Mouse (Mus musculus): Measurements from ENCODE around the gene Nptx1. TPM values are rescaled to one million over a fixed set of nuclear protein-coding genes. Genes with fewer than 3 reads are reported as not detected.
A peak's percentile ranks its signal among the peaks of the same experiment; 100 is the strongest.

The Nptx1 gene
- polyA plus RNA-seq, 1 experiment from 2014 or later = 0.59 TPM

DNA sequence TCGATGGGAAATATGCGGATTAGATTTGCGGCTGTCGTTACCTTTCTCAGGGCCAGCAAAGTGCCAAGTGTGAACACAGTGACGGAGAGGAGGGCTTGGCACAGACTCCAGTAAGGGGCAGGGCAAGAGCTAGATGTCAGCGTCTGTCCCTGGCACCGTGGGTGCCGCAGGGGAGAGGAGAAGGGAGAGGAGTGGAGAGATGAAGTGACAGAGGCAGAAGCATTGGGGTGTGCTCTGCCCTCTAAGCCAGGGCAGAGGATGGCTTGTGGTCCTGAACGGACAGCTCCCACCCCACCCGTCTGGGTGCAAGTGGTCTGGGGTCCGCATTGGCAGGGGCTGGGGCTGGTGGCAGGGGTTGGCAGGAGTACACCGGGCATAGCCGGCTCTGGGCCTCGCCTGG is 7.6 kb downstream of the Nptx1 start:
- H3K4me2 ChIP-seq = no peak overlapping the region
- no peaks in the 10 kb centered on the region for H3K36me3 ChIP-seq
- no peaks in the 10 kb centered on the region for H3K9me3 ChIP-seq
- no peak overlapping the region for H3K4me3 ChIP-seq (replicated peaks)
- no peak for ATAC-seq (ENCODE audit: insufficient read depth, low FRiP score, low read depth)
- H3K27me3 ChIP-seq (replicated peaks) = peaks cover 36% of the 10 kb centered on the region
- WGBS = 34% methylated on average over 14 of the region's 14 CpGs
- no peak overlapping the region for H3K27ac ChIP-seq
- no peaks in the 10 kb centered on the region for H3K4me1 ChIP-seq
- H3K9ac ChIP-seq = no peak overlapping the region

DNA sequence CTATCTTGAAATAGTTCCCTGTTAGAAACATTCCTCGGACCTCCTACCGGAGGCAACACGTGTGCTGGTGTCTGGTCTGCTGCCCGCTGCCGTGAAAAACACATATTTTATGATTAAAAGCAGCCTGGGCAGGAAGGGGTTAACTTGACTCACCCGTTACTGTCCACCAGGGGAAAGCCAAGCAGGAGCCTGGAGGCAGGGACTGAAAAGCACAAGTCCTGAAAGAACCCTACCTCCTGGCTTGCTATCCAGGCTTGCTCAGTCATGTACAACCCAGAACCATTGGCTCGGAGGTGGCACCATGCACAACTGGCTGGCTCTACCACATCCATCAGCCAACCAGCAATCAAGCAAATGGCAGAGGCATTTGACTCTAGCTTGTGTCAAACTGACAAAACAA is 13.8 kb downstream of the Nptx1 start:
- no peak overlapping the region for H3K4me2 ChIP-seq
- H3K4me1 ChIP-seq = no peaks in the 10 kb centered on the region
- H3K27me3 ChIP-seq (replicated peaks) = no peaks in the 10 kb centered on the region
- H3K9ac ChIP-seq = no peak overlapping the region
- H3K9me3 ChIP-seq = no peaks in the 10 kb centered on the region
- no peaks in the 10 kb centered on the region for H3K36me3 ChIP-seq
- WGBS = 63% methylated on average over 7 of the region's 7 CpGs
- no peak overlapping the region for H3K4me3 ChIP-seq (replicated peaks)
- H3K27ac ChIP-seq = no peak overlapping the region
- ATAC-seq (ENCODE audit: insufficient read depth, low FRiP score, low read depth) = no peak

DNA sequence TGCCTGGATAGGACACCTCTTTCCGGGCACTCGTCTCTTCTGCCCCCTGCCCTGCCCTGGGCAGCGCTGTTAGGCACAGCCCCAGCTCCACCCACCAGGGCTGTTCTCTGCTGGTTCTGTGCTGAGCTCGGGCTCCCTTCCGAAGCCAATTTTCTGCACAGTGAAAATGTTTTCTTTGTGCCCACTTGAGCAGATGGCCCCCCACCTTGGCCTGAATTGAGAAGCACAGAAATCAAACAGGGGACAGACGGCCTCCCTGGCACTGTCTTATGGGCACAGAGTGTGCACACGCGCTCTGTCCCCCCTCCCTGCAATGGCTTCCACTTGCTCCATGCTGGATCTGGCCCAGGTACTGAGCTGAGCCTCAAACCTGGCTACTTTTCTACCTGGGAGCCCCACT is 15.1 kb downstream of the Nptx1 start:
- ATAC-seq (ENCODE audit: insufficient read depth, low FRiP score, low read depth) = no peak
- Histone ChIP-seq H3K27me3 (replicated peaks) (no peaks in the 10 kb centered on the region), H3K4me2 (no peak overlapping the region), H3K36me3 (no peaks in the 10 kb centered on the region), H3K9ac (no peak overlapping the region), H3K27ac (no peak overlapping the region), H3K9me3 (no peaks in the 10 kb centered on the region), H3K4me3 (replicated peaks) (no peak overlapping the region), H3K4me1 (no peaks in the 10 kb centered on the region)
- WGBS = 70% methylated on average over 8 of the region's 8 CpGs

DNA sequence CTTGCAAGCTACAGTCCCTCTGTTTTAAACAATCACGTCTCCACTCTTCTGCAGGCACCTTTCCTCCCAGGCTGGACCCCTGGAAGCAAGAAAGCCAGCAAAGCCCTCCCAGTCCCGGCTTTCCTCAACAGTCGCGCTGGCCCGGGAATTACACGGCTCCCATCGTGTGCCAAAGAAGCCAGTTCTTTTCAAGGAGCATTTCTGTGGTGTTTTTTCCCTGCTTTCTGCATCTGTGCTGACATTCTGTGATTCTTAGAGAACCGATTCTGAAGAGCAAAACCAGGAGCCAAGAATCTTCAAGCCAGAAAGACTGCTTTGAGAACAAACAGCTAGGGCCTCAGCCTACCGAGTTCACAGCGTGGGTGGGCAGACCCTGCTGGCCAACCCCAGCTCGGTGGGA is 18.6 kb downstream of the Nptx1 start:
- no peak for ATAC-seq (ENCODE audit: insufficient read depth, low FRiP score, low read depth)
- no peak overlapping the region for H3K4me2 ChIP-seq
- H3K4me1 ChIP-seq = peaks cover 6% of the 10 kb centered on the region; the same call in 1 of the 2 replicates
- no peak overlapping the region for H3K4me3 ChIP-seq (replicated peaks)
- no peaks in the 10 kb centered on the region for H3K9me3 ChIP-seq
- no peaks in the 10 kb centered on the region for H3K27me3 ChIP-seq (replicated peaks)
- WGBS = 48% methylated on average over 11 of the region's 11 CpGs
- no peak overlapping the region for H3K9ac ChIP-seq
- H3K27ac ChIP-seq = no peak overlapping the region
- H3K36me3 ChIP-seq = no peaks in the 10 kb centered on the region

DNA sequence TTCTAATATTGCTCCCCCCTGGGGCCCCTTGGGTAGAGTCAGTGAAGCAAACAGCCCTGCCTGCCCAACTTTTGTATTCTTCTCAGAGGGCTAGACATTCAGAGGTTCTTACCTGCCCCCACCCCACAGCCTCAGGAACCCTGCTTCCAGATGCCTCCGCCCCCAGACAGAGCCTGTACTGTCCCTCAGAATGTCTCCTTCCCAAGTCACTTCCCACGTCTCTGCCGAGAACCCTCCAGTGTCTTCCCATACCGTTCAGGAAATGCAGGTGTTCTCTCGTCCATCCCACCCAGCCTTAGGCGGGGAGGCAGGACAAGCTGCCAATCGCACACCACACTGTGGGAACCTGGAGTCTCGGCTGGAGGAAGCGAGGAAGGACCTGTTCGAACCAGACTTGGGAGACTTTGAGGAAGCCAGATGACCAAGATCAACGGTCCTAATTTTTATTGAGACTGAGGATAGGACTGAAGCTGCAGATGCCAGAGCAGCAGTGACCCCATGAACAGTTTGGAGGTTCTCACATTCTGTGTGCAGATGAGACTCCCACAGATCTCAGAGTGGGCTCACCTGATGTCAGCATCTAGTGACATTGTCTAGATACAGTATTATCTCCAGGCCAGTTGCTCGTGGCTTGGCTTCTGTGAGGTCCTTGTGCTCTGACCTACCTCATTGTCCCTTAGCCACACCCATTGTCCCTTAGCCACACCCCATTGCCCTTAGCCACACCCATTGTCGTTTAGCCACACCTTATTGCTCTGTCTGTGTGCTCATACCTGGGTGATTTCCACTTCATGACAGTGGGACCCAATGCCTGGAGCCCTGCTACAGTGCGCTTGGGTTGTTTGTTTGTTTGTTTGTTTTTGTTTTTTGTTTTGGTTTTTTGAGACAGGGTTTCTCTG is 21.2 kb downstream of the Nptx1 start:
- H3K4me3 ChIP-seq (replicated peaks) = no peak overlapping the region
- no peaks in the 10 kb centered on the region for H3K36me3 ChIP-seq
- peaks cover 6% of the 10 kb centered on the region; the same call in 1 of the 2 replicates for H3K4me1 ChIP-seq
- no peaks in the 10 kb centered on the region for H3K27me3 ChIP-seq (replicated peaks)
- ATAC-seq (ENCODE audit: insufficient read depth, low FRiP score, low read depth) = no peak
- 72% methylated on average over 14 of the region's 14 CpGs for WGBS
- H3K27ac ChIP-seq = no peak overlapping the region
- no peak overlapping the region for H3K9ac ChIP-seq
- no peaks in the 10 kb centered on the region for H3K9me3 ChIP-seq
- H3K4me2 ChIP-seq = no peak overlapping the region

DNA sequence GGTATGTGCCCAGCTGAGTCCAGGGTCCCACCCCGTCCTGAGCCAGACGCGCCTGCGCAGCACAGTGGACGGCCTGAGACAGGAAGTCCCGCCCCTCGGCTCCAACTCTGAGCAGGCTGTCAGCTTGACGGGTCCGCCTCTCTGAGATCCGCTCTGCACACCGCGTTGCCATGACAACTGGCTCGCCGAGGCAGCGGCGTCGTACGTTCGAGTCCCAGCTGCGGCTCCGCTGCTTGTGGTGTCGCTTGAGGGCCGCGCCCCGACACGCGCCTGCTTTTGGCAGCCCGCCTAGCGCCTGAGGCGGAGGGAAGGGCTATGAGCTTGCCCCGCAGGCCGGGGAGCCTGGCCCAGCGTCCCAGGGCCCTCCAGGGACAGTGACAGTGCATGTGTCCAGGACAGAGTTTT is 23.0 kb downstream of the Nptx1 start:
- Histone ChIP-seq H3K9ac (no peak overlapping the region; the same call in 1 of the 2 replicates), H3K36me3 (no peaks in the 10 kb centered on the region), H3K4me2 (peak overlapping the region; percentile 78), H3K27me3 (replicated peaks) (no peaks in the 10 kb centered on the region), H3K27ac (no peak overlapping the region), H3K4me1 (peaks cover 6% of the 10 kb centered on the region; the same call in 1 of the 2 replicates), H3K4me3 (replicated peaks) (peak overlapping the region; percentile 48), H3K9me3 (no peaks in the 10 kb centered on the region)
- 3% methylated on average over 33 of the region's 33 CpGs for WGBS
- ATAC-seq (ENCODE audit: insufficient read depth, low FRiP score, low read depth) = peak; percentile 93

DNA sequence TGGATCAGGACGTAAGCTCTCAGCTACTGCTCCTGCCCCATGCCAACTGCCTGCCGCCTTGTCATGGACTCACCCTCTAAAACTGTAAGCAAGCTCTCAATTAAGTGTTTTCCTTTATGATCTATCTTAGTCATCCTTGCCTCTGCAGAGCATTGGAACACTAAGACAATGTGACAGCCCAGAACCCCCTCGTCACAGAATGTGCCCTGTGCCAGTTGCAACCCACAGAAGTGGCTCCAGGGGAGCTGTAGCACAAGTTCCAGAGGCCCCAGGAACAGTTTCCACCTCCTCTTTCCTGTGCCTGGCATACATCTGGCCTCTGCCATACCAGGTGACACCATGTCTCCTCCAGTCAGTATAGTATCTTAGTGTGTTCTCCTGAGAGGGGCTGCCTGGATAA is 24.2 kb downstream of the Nptx1 start:
- H3K27ac ChIP-seq = no peak overlapping the region
- H3K27me3 ChIP-seq (replicated peaks) = no peaks in the 10 kb centered on the region
- H3K9me3 ChIP-seq = no peaks in the 10 kb centered on the region
- H3K4me2 ChIP-seq = no peak overlapping the region
- WGBS = 76% methylated on average over 3 of the region's 3 CpGs
- H3K4me3 ChIP-seq (replicated peaks) = no peak overlapping the region
- peaks cover 6% of the 10 kb centered on the region; the same call in 1 of the 2 replicates for H3K4me1 ChIP-seq
- H3K9ac ChIP-seq = no peak overlapping the region
- no peaks in the 10 kb centered on the region for H3K36me3 ChIP-seq
- ATAC-seq (ENCODE audit: insufficient read depth, low FRiP score, low read depth) = no peak

DNA sequence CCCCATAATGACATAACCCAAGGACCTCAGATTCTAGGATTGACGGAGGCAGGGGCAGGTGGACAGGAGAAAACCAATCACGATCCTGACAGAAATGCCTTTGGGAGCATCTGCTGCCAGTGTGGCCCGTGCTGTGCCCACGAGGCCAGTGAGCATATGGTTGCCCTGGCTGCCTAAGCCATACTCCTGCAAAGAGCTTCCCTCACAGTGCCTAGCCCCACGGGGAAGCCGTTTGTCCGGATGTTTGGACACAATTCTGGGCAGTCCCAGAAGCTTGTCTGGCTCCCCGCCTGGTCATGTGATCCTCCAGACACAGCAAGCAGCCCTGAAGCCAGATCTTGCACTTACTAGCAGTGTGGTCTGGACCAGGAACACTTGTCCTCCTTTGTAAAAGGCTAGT is 24.8 kb downstream of the Nptx1 start:
- no peaks in the 10 kb centered on the region for H3K36me3 ChIP-seq

DNA sequence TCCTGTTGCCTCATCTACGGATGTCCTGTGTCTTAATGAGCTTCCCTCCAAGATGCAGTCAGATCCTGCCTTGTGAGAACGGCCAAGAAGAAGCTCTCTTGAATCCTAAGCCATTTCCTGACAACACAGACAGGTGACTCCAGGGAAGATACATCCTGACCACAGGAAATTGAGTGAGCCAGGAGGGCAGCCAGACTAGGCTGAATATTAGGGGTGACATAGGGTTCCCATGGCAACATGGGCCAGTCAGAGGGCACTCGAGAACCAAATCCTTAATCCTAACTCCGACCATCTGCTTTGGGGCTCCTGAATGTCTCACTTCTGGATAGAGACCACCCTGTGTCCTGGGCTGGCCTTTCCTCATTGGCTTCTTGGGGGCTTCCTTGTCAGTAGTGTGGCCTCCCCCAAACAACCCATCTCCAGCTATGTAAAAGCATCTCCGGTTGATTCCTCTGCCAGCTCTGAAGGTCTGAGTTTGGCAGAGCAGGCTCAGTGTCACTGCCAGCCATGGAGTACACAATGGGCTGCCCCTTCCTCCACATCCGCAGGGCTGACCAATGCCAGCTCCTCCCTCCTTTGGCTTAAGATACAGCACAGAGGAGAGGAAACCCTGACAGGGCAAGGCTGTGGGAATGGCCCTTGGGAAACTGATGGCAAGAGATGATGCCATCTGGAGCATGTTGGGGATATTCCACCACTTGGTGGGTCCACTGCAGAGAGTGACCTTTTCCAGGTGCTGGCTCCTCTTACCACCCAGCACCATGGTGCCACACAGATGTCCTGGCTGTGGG is 25.4 kb downstream of the Nptx1 start:
- H3K4me3 ChIP-seq (replicated peaks) = no peak overlapping the region
- H3K4me1 ChIP-seq = peaks cover 6% of the 10 kb centered on the region; the same call in 1 of the 2 replicates
- H3K27me3 ChIP-seq (replicated peaks) = no peaks in the 10 kb centered on the region
- no peak overlapping the region for H3K27ac ChIP-seq
- no peaks in the 10 kb centered on the region for H3K36me3 ChIP-seq
- no peaks in the 10 kb centered on the region for H3K9me3 ChIP-seq
- ATAC-seq (ENCODE audit: insufficient read depth, low FRiP score, low read depth) = no peak
- WGBS = 84% methylated on average over 6 of the region's 6 CpGs
- no peak overlapping the region for H3K9ac ChIP-seq
- H3K4me2 ChIP-seq = no peak overlapping the region

More for the DNA sequence above, 24.8 kb downstream of the Nptx1 start:
- Histone ChIP-seq H3K4me2 (no peak overlapping the region), H3K9me3 (no peaks in the 10 kb centered on the region), H3K27ac (no peak overlapping the region), H3K27me3 (replicated peaks) (no peaks in the 10 kb centered on the region), H3K9ac (no peak overlapping the region), H3K4me1 (peaks cover 6% of the 10 kb centered on the region; the same call in 1 of the 2 replicates), H3K4me3 (replicated peaks) (no peak overlapping the region)
- ATAC-seq (ENCODE audit: insufficient read depth, low FRiP score, low read depth) = no peak
- 72% methylated on average over 8 of the region's 8 CpGs for WGBS

DNA sequence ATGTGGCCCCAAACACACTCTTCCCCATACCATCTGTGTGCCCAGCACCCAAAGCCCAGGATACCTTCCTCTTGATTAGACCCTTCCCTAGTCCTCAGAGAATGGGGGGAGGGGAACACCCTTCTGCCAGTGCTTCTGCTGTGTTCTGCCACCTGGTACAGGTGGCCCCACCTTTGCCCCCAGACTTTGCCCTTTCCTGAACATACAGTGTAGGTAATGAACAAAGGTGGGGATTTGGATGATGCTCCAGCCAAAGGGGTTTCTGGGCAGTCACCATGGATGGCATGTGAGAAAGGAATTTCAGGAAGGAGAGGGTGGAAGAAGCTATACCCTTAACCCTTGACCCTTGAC is 26.9 kb downstream of the Nptx1 start:
- Histone ChIP-seq H3K9ac (no peak overlapping the region), H3K4me1 (peaks cover 6% of the 10 kb centered on the region; the same call in 1 of the 2 replicates), H3K4me3 (replicated peaks) (no peak overlapping the region), H3K9me3 (no peaks in the 10 kb centered on the region), H3K27ac (no peak overlapping the region), H3K4me2 (no peak overlapping the region), H3K36me3 (no peaks in the 10 kb centered on the region), H3K27me3 (replicated peaks) (peaks cover 3% of the 10 kb centered on the region; the same call in 1 of the 2 replicates)
- no peak for ATAC-seq (ENCODE audit: insufficient read depth, low FRiP score, low read depth)

DNA sequence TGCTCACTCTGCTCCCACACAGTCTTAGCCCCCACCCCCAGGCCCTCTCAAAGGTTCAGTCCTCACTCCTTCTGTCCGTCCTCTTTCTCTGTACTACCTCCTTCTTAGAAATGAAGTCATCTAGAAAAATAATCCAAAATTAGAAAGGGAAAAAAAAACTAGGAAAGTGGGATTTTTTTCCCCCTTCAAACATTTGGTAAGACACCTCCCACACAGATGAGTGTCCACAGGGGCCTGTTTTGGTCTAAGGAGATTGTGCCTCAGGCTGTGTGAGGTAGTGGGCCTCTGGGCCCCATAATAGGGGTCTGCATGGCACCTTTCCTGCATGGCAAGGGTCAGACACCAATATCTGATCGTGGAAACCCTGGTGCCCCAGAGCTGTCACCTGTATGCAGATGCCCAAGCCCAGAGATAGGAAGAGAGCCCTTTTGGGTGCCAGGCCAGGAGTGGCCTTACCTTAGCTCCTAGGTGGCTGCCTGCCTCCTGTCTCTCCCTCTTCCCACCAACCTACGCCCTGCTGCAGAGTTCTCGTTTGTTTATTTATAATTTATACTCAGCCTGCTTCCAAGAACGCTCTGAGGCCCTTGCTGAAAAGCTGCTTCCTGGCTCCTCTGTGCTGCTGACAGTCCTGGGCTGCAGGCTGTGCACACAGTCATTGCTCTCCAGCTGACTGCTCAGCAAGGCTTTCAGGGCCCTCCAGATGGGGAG is 27.4 kb downstream of the Nptx1 start:
- 47% methylated on average over 5 of the region's 5 CpGs for WGBS
- H3K36me3 ChIP-seq = no peaks in the 10 kb centered on the region
- no peaks in the 10 kb centered on the region for H3K9me3 ChIP-seq
- H3K4me2 ChIP-seq = no peak overlapping the region
- peaks cover 7% of the 10 kb centered on the region; the same call in 1 of the 2 replicates for H3K4me1 ChIP-seq
- H3K27me3 ChIP-seq (replicated peaks) = peaks cover 6% of the 10 kb centered on the region; the same call in 1 of the 2 replicates
- ATAC-seq (ENCODE audit: insufficient read depth, low FRiP score, low read depth) = no peak
- no peak overlapping the region for H3K27ac ChIP-seq
- H3K4me3 ChIP-seq (replicated peaks) = no peak overlapping the region
- no peak overlapping the region for H3K9ac ChIP-seq
